Mouse (Mus musculus) spleen, embryonic (tissue): ENCODE data around the gene Rcc2.

Experiments
- CTCF ChIA-PET: fragments of 350-600 bp; sonication (Branson Sonifier 250); formaldehyde crosslinking; loops from one replicate; lab custom pipeline; 2022; lab: Charles Lee

Gene Rcc2

GRCm38 (mm10) chr4:140700269-140701018, at the start of gene Rcc2:
Gene Rcc2 (plus strand): TSS chr4:140700541.
- CTCF ChIA-PET, result no interaction called here

GRCm38 (mm10) chr4:140653835-140654583, 46.3 kb upstream of the Rcc2 start:
- CTCF ChIA-PET, result no interaction called here

- CTCF ChIA-PET, result no interaction called here
These were observed 45.5 kb upstream of the Rcc2 start for GRCm38 (mm10) chr4:140654798-140655197.

GRCm38 (mm10) chr4:140656529-140656928, 43.8 kb upstream of the Rcc2 start:
- CTCF ChIA-PET, result no interaction called here

DNA sequence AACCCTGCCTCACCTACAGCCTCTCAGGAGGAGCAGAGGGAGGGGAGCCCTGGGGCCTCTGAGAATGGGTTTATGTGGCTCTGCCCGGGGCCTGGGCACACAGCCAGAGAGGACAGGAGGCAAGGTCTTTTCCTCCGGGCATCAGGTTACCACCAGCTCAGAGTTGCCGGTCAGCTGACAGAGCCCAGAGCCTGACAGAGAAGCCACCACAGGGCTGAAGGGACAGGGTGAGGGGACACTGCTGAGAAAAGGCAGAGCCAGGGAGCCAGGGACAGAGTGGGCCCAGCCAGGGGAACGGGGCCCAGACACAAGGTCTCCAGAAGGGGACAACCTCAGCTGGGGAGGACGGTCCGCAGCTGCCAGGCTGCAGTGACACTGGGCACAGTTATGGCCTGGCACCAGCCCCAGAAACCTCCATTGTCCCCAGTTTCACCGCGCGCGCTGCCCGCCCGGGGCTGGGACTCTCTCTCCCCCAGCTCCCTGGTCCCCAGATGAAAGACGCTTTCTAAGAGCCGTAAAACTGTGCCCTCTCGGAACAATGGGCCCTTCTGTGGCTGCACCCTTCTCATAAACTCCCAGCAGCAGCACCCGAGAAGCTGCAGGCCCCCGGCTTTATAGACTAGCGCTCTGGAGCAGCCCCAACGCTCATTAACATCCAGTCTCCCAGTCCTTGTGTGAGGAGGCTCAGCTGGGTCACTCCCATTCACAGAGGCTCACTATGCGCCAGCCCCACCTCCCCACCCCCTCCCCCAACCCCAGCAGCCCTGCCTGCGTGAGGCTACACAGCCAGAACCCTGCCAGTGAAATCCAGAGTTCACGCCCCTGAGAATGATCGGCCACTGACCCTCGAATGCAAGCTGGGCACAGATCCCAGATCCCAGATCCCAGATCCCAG, 42.4 kb upstream of the Rcc2 start:
- CTCF ChIA-PET, result no interaction called here

DNA sequence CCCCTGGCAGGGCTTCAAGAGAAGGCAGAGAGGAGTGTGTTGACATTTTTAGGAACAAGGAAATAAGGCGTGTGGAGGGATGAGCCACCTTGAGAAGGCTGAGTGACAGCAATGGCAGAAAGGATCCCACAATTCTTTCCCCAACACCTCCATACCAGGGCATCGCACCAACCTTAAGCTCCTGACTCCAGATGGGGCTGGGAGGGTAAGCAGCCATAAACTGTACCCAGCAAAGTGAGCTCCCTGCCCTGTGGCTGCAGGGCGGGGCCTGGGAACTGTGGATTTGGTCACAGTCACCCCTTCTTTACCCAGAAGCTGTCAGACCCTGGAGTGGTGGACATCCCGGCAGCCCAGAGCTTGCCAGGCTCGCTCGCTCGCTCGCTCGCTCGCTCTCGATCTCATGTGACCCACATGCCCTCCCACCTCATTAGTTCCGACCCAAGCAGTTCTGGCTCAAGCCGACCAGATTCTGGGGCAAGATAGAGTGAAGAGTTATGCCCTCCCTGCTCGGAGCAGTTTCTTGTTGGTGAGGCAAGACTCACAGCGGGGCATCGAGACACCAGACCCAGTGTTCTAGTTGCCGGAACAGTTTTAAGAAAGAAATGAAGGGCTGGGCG, 38.8 kb upstream of the Rcc2 start:
- CTCF ChIA-PET, result no interaction called here

DNA sequence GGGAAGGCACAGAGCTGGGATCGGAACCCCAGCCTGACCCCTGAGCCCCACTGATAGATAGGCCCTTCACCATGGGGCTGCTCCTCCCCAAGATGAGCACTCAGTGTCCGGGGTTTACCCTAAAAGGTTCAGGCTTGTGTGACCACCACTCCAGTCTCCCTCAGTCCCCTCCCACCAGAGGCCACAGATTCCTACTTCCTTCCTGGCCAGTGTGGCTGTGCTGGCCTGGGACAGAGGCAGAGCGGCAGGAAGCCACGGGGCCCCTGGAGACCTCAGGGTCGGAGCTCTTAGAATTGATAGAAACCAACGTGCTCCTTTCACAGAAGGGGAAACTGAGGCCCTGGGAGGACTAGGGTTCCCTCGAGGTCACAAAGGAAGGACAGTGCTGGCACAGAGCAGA, 37.9 kb upstream of the Rcc2 start:
- CTCF ChIA-PET, result interaction anchor here (0.7 kb wide), 1 partner anchor 18 kb away, joined by 4 read pairs; no protein-coding TSS in a partner anchor

DNA sequence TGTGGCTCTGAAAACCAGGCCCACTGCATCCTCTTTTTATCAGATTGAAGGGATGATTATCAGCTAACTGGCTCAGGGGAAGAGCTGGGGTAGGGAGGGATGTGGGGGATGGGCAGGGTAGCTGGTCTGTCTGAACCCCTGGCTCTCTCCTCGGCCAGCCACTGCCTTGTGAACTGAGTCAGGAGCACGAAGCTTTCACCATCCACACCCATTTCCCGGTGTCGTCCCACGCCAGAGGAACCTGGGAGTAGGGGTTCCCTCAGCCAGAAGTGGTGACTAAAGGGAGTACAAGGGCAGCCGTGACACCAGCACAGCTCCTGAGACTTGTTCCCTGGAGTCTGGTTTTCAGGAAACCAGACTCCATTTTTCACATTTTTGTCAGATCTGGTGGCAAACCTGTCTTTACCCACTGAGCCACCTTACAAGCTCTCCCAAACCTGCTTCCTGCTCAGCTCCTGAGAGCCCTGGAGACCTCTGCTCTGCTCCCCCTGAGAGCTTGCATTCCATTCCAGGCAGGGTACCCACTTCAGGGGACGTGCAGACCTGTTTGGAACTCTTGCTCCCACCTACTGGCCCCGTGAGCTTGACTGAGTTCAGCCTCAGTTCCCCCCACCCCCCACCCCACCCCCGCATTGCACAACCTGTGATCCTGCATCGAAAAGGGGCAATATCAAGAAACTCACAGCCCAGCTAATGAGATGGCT, 37.3 kb upstream of the Rcc2 start:
- CTCF ChIA-PET, result interaction anchor here (0.6 to 0.7 kb wide), 2 partner anchors 17 to 102 kb away, joined by 4 to 5 read pairs; no protein-coding TSS in a partner anchor

- CTCF ChIA-PET, result no interaction called here
These were observed 35.3 kb upstream of the Rcc2 start for GRCm38 (mm10) chr4:140665053-140665452.

DNA sequence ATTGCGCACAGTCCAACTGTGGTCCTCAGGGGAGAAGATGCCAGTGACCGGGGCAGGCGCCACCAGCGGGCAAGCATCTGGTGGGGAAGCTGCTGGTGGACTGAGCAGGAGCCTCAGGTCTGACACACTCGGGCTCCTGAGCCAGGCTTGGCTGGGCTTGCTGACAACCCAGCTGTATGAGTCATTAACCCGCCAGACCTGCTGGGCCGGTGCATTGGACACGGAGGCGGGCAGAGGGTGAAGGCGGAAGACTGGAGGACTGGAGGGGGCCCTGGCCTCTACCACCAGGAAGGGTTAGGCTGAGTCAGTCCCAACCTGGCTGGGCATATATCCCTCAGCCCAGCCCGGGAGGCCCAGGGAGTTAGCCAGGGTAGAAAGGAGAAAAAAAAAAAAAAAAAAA, 34.6 kb upstream of the Rcc2 start, which contains the start of gene Arhgef10l:
TSS of gene Arhgef10l (minus strand) at position 253 of the 400 bp plus-strand sequence.
- CTCF ChIA-PET, result no interaction called here

DNA sequence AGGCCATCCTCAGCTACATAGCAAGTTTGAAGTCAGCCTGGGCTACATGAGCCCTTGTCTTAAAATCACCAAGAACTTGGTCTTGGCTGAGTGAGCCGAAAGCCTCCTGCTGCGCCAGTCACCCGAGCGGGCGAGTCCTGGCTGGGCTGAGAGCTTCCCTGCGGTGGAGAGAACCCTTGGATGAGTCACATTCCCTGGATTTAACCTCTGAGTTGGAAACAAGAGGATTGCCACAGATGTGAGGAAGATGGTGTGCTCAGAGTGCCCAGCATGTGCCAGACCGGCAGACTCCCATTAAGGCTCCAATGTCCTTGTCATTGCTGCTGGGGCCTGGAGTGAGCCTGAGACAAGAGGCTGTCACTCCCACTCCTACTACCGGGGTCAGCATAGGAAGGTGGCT, 32.5 kb upstream of the Rcc2 start:
- CTCF ChIA-PET, result no interaction called here

- CTCF ChIA-PET, result interaction anchor here (0.5 to 1.4 kb wide), 7 partner anchors 9 to 385 kb away, joined by 3 to 12 read pairs (median 5); no protein-coding TSS in a partner anchor
These were observed 26.6 kb upstream of the Rcc2 start for GRCm38 (mm10) chr4:140673527-140674264.

GRCm38 (mm10) chr4:140674345-140674926, 25.9 kb upstream of the Rcc2 start:
- CTCF ChIA-PET, result interaction anchor here (0.5 to 1.4 kb wide), 5 partner anchors 9 to 1595 kb away, joined by 3 to 9 read pairs (median 4); no protein-coding TSS in a partner anchor

DNA sequence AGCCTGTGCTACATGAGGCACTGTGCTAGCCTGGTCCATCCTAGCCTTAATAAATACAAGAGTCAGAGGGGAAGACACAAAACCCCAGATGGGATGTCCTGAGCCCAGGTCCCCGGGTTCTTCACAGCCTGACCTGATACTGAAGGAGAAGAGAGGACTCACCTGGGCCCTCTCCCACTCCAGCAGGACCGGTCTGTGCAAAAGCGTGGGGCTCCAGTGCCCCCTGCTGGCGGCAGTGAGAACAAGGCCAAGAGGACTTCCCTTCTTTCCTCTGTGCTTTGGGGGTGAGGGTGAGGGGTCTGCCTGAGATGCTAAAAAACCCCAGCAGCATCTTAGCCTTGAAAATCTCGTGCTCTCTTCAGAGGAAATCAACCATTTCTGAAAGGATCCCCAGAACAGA, 21.3 kb upstream of the Rcc2 start:
- CTCF ChIA-PET, result interaction anchor here (0.6 kb wide), 1 partner anchor 16 kb away, joined by 3 read pairs; no protein-coding TSS in a partner anchor

- CTCF ChIA-PET, result interaction anchor here (0.6 kb wide), 1 partner anchor 17 kb away, joined by 4 read pairs; no protein-coding TSS in a partner anchor
These were observed 20.5 kb upstream of the Rcc2 start for GRCm38 (mm10) chr4:140679723-140680380.

GRCm38 (mm10) chr4:140680731-140681397, 19.5 kb upstream of the Rcc2 start:
- CTCF ChIA-PET, result interaction anchor here (0.6 kb wide), 1 partner anchor 18 kb away, joined by 4 read pairs; no protein-coding TSS in a partner anchor

DNA sequence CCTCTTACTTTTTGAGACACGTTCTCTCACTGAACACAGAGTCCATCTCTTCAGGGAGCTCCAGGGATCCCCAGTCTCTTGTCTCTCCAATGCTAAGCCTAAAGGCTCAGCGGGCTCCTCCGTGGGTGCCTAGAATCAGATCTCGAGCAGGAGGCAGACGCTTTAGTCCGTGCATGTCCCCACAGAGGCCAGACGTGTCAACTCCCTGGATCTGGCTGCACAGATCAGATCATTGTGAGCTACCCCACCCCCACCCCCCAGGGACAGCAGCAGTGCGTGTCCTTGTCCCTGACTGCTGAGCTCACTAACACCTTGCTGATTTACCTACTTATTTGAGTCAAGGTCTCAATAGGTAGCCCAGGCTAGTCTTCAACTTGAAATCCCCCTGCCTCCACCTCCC, 16.7 kb upstream of the Rcc2 start:
- CTCF ChIA-PET, result interaction anchor here (0.7 to 1.2 kb wide), 2 partner anchors 9 to 61 kb away, joined by 3 to 9 read pairs; no protein-coding TSS in a partner anchor
